Mouse (Mus musculus) embryo, embryonic 10 days (tissue): ENCODE results near the gene Acoxl.

Source experiments
- DNase-seq: peaks from one replicate; pipeline ENCODE4 v3.0.0-alpha.2; 2015; ENCODE audit warnings: low spot score

The Acoxl gene

GRCm38 (mm10) chr2:127894890-127895289 is 56.2 kb downstream of the Acoxl start:
- no peak for DNase-seq

GRCm38 (mm10) chr2:127897718-127898117 is 59.0 kb downstream of the Acoxl start:
- DNase-seq: no peak

GRCm38 (mm10) chr2:127904918-127905317 is 66.2 kb downstream of the Acoxl start:
- no peak for DNase-seq

GRCm38 (mm10) chr2:127906973-127907678 is 68.5 kb downstream of the Acoxl start:
- DNase-seq: peak; percentile 70

- DNase-seq: peak; percentile 91
Observed at GRCm38 (mm10) chr2:127907679-127908042, 69.0 kb downstream of the Acoxl start.

- peak; percentile 27 for DNase-seq
Observed at GRCm38 (mm10) chr2:127908881-127909280, 70.2 kb downstream of the Acoxl start.

GRCm38 (mm10) chr2:127909790-127910189 is 71.1 kb downstream of the Acoxl start:
- no peak for DNase-seq

GRCm38 (mm10) chr2:127911579-127911978 is 72.9 kb downstream of the Acoxl start:
- DNase-seq: no peak

- DNase-seq: no peak
Observed at GRCm38 (mm10) chr2:127914047-127914446, 75.4 kb downstream of the Acoxl start.

GRCm38 (mm10) chr2:127916804-127917410 is 78.2 kb downstream of the Acoxl start:
- DNase-seq: no peak

GRCm38 (mm10) chr2:127919740-127920139 is 81.1 kb downstream of the Acoxl start:
- no peak for DNase-seq

- DNase-seq: peak; percentile 61
Observed at GRCm38 (mm10) chr2:127922036-127922901, 83.6 kb downstream of the Acoxl start.

GRCm38 (mm10) chr2:127923077-127923680 is 84.5 kb downstream of the Acoxl start:
- DNase-seq: no peak

- DNase-seq: no peak
Observed at GRCm38 (mm10) chr2:127926679-127927324, 88.1 kb downstream of the Acoxl start.

- DNase-seq: peak; percentile 29
Observed at GRCm38 (mm10) chr2:127927452-127928273, 89.0 kb downstream of the Acoxl start.

GRCm38 (mm10) chr2:127928279-127928678 is 89.6 kb downstream of the Acoxl start:
- DNase-seq: peak; percentile 57

- peak; percentile 10 for DNase-seq
Observed at GRCm38 (mm10) chr2:127928871-127929270, 90.2 kb downstream of the Acoxl start.

GRCm38 (mm10) chr2:127929939-127930715 is 91.5 kb downstream of the Acoxl start:
- DNase-seq: no peak

- no peak for DNase-seq
Observed at GRCm38 (mm10) chr2:127931576-127931975, 92.9 kb downstream of the Acoxl start.

GRCm38 (mm10) chr2:127933531-127933931 is 94.9 kb downstream of the Acoxl start:
- DNase-seq: no peak
